Mouse (Mus musculus): ENCODE results near the gene Rapgefl1. TPM values are rescaled to one million over a fixed set of nuclear protein-coding genes. Genes with fewer than 3 reads are reported as not detected.

Gene Rapgefl1
- total RNA-seq, 1 experiment = 0.98 TPM

DNA sequence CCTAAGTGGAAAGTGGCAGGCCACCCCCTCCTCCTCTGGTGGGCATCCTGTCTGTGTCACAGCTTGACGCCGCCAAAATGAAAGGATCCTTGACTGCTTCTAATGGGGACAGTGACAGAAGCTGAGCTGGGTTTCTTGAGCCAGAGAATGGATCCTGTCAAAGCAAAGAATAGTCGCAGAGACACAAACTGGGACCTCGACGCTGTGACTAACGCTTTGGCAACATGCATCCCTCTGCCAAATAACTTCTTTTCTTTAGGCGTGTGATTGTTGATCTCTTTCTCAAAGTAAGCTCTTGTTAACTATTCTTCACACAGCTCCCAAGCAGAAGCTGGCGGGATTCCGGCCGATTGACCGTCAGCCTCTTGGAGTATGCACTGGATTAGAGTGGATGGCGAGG lies 30.7 kb downstream of the Rapgefl1 start:
- no peak for DNase-seq (ENCODE audit: low read depth, low spot score)
- no peak overlapping the region for H3K9ac ChIP-seq (ENCODE audit: insufficient read depth, low read depth, low read length, poor library complexity, severe bottlenecking)
- H3K9me3 ChIP-seq (ENCODE audit: control insufficient read depth, insufficient read depth, low read depth, low read length) = no peaks in the 10 kb centered on the region
- H3K4me3 ChIP-seq (ENCODE audit: insufficient read depth in 1 of 2, low read depth in 1 of 2, low read length in 2 of 2, poor library complexity in 1 of 2, severe bottlenecking in 1 of 2) = no peak overlapping the region
- H3K4me1 ChIP-seq (ENCODE audit: control insufficient read depth in 2 of 2, insufficient read depth in 2 of 2, low read length in 2 of 2, poor library complexity in 1 of 2) = 0 out of 4 replicates have a peak, but pooled peaks cover 0 to 2% of the 10 kb centered on the region in 2 experiments
- in situ Hi-C loops (cut with MboI; ENCODE audit: low sequenced_read_pairs in 2 of 2, unreplicated experiment in 2 of 2) = no loop called here
- TF ChIP-seq HCFC1 (IDR thresholded peaks at IDR 0.05; ENCODE audit: borderline replicate concordance, insufficient read depth, low read length) (no peak), ZC3H11A (IDR thresholded peaks at IDR 0.05; ENCODE audit: borderline replicate concordance, low read depth, low read length) (no peak), CHD2 (IDR thresholded peaks at IDR 0.05; ENCODE audit: low read depth, low read length) (no peak), MAFK (IDR thresholded peaks at IDR 0.05; ENCODE audit: insufficient read depth, low read depth, low read length) (no peak), ZNF384 (IDR thresholded peaks at IDR 0.05; ENCODE audit: low read depth, low read length) (no peak)
- H3K27ac ChIP-seq (ENCODE audit: insufficient read depth, low read depth, low read length, poor library complexity, severe bottlenecking) = no peak overlapping the region
- 0 out of 2 replicates have a peak, but pooled peaks cover 4% of the 10 kb centered on the region for H3K36me3 ChIP-seq (ENCODE audit: control insufficient read depth, insufficient read depth, low read length, poor library complexity, severe bottlenecking)

DNA sequence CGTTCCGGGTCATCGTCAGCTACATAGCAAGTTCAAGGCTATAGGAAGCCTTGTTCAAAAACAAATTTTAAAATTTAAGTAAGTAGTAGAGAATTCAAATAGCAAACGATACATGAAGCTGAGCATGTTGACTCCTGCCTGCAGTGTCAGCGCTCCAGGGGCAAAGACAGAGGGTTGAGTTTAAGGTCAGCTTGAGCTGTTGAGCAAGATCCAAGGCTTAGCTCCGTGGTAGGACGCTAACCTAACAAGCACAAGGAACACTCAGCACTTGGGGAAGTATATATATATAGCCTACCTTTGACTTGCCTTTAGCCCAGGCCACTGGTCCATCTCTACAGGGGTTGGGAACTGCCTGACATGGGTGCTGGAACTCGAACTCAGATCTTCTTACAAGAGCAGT lies 33.3 kb downstream of the Rapgefl1 start:
- Histone ChIP-seq H3K9ac (ENCODE audit: insufficient read depth, low read depth, low read length, poor library complexity, severe bottlenecking) (no peak overlapping the region), H3K4me3 (ENCODE audit: insufficient read depth in 1 of 2, low read depth in 1 of 2, low read length in 2 of 2, poor library complexity in 1 of 2, severe bottlenecking in 1 of 2) (no peak overlapping the region), H3K36me3 (ENCODE audit: control insufficient read depth, insufficient read depth, low read length, poor library complexity, severe bottlenecking) (0 out of 2 replicates have a peak, but pooled peaks cover 4% of the 10 kb centered on the region), H3K4me1 (ENCODE audit: control insufficient read depth in 2 of 2, insufficient read depth in 2 of 2, low read length in 2 of 2, poor library complexity in 1 of 2) (peaks cover 2 to 5% of the 10 kb centered on the region in 2 experiments; a peak in 1 of 4 replicates), H3K27ac (ENCODE audit: insufficient read depth, low read depth, low read length, poor library complexity, severe bottlenecking) (no peak overlapping the region), H3K9me3 (ENCODE audit: control insufficient read depth, insufficient read depth, low read depth, low read length) (no peaks in the 10 kb centered on the region)
- DNase-seq (ENCODE audit: low read depth, low spot score) = no peak
- in situ Hi-C loops (cut with MboI; ENCODE audit: low sequenced_read_pairs in 2 of 2, unreplicated experiment in 2 of 2) = no loop called here
- no peak for TF ChIP-seq CHD2 (IDR thresholded peaks at IDR 0.05; ENCODE audit: low read depth, low read length)
- TF ChIP-seq ZC3H11A (IDR thresholded peaks at IDR 0.05; ENCODE audit: borderline replicate concordance, low read depth, low read length) = no peak
- TF ChIP-seq HCFC1 (IDR thresholded peaks at IDR 0.05; ENCODE audit: borderline replicate concordance, insufficient read depth, low read length) = no peak
- TF ChIP-seq MAFK (IDR thresholded peaks at IDR 0.05; ENCODE audit: insufficient read depth, low read depth, low read length) = no peak
- no peak for TF ChIP-seq ZNF384 (IDR thresholded peaks at IDR 0.05; ENCODE audit: low read depth, low read length)

- Histone ChIP-seq H3K27ac (ENCODE audit: insufficient read depth, low read depth, low read length, poor library complexity, severe bottlenecking) (no peak overlapping the region), H3K36me3 (ENCODE audit: control insufficient read depth, insufficient read depth, low read length, poor library complexity, severe bottlenecking) (0 out of 2 replicates have a peak, but pooled peaks cover 4% of the 10 kb centered on the region), H3K9me3 (ENCODE audit: control insufficient read depth, insufficient read depth, low read depth, low read length) (no peaks in the 10 kb centered on the region), H3K4me3 (ENCODE audit: insufficient read depth in 1 of 2, low read depth in 1 of 2, low read length in 2 of 2, poor library complexity in 1 of 2, severe bottlenecking in 1 of 2) (no peak overlapping the region), H3K4me1 (ENCODE audit: control insufficient read depth in 2 of 2, insufficient read depth in 2 of 2, low read length in 2 of 2, poor library complexity in 1 of 2) (peaks cover 2 to 9% of the 10 kb centered on the region in 2 experiments; a peak in 1 of 4 replicates), H3K9ac (ENCODE audit: insufficient read depth, low read depth, low read length, poor library complexity, severe bottlenecking) (no peak overlapping the region)
- in situ Hi-C loops (cut with MboI; ENCODE audit: low sequenced_read_pairs in 2 of 2, unreplicated experiment in 2 of 2) = no loop called here
- TF ChIP-seq CHD2 (IDR thresholded peaks at IDR 0.05; ENCODE audit: low read depth, low read length) (no peak), HCFC1 (IDR thresholded peaks at IDR 0.05; ENCODE audit: borderline replicate concordance, insufficient read depth, low read length) (no peak), MAFK (IDR thresholded peaks at IDR 0.05; ENCODE audit: insufficient read depth, low read depth, low read length) (no peak), ZNF384 (IDR thresholded peaks at IDR 0.05; ENCODE audit: low read depth, low read length) (no peak), ZC3H11A (IDR thresholded peaks at IDR 0.05; ENCODE audit: borderline replicate concordance, low read depth, low read length) (no peak)
- DNase-seq (ENCODE audit: low read depth, low spot score) = no peak
These were observed 34.2 kb downstream of the Rapgefl1 start for GRCm38 (mm10) chr11:98870791-98871190.

- no peak for DNase-seq (ENCODE audit: low read depth, low spot score)
- no peak overlapping the region for H3K9ac ChIP-seq (ENCODE audit: insufficient read depth, low read depth, low read length, poor library complexity, severe bottlenecking)
- in situ Hi-C loops (cut with MboI; ENCODE audit: low sequenced_read_pairs in 2 of 2, unreplicated experiment in 2 of 2) = no loop called here
These were observed 34.8 kb downstream of the Rapgefl1 start for GRCm38 (mm10) chr11:98871416-98871815.

More at GRCm38 (mm10) chr11:98871416-98871815, 34.8 kb downstream of the Rapgefl1 start:
- Histone ChIP-seq H3K9me3 (ENCODE audit: control insufficient read depth, insufficient read depth, low read depth, low read length) (no peaks in the 10 kb centered on the region), H3K4me1 (ENCODE audit: control insufficient read depth in 2 of 2, insufficient read depth in 2 of 2, low read length in 2 of 2, poor library complexity in 1 of 2) (peaks cover 2 to 9% of the 10 kb centered on the region in 2 experiments; a peak in 1 of 4 replicates), H3K27ac (ENCODE audit: insufficient read depth, low read depth, low read length, poor library complexity, severe bottlenecking) (no peak overlapping the region), H3K4me3 (ENCODE audit: insufficient read depth in 1 of 2, low read depth in 1 of 2, low read length in 2 of 2, poor library complexity in 1 of 2, severe bottlenecking in 1 of 2) (no peak overlapping the region), H3K36me3 (ENCODE audit: control insufficient read depth, insufficient read depth, low read length, poor library complexity, severe bottlenecking) (0 out of 2 replicates have a peak, but pooled peaks cover 4% of the 10 kb centered on the region)
- TF ChIP-seq ZNF384 (IDR thresholded peaks at IDR 0.05; ENCODE audit: low read depth, low read length) (no peak), CHD2 (IDR thresholded peaks at IDR 0.05; ENCODE audit: low read depth, low read length) (no peak), ZC3H11A (IDR thresholded peaks at IDR 0.05; ENCODE audit: borderline replicate concordance, low read depth, low read length) (no peak), HCFC1 (IDR thresholded peaks at IDR 0.05; ENCODE audit: borderline replicate concordance, insufficient read depth, low read length) (no peak), MAFK (IDR thresholded peaks at IDR 0.05; ENCODE audit: insufficient read depth, low read depth, low read length) (no peak)
